Mouse (Mus musculus) urinary bladder, postnatal 10 days (tissue): ENCODE results near the gene Il17c.

Source experiments
- DNase-seq: peaks from one replicate; pipeline ENCODE4 v3.0.0; 2022; ENCODE audit warnings: low spot score

Il17c gene

GRCm38 (mm10) chr8:122430646-122431045 lies 8.8 kb downstream of the Il17c start:
- no peak for DNase-seq

DNA sequence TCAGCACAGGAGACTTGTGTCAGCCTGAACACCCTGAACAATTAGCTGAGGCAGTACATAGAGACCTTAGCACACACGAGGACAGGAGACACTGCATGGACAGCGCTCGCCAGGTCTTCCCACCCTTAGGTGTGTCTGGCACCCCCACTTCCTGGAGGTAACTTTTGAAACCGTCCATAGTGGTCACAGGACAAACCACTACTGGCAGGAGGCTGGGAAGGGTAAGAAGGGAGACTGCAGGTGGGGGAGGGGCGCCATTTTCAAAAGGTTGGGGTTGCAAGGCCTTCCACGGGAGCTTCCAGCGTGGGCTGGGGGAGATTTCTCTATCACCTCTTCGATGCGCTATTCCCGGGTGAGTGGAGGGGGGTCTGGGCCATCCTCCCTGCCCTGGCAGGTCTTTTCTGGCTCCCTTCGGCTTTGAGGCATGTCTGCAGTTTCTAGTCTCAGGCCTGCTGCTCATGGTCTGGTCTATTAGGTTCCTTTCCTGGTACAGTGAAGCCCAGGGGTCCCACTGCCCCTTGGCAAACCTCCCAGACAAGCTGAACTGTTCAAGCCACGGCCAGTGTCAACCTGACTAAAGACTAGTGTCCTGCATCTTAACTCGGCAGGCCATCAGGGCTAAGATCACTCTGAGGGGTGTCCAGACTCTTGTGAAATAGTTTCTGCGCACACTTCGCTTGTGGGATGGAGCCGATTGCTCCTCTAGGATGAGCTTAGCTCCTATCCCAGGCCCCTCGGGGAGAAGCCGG lies 10.0 kb downstream of the Il17c start:
- DNase-seq, result no peak

DNA sequence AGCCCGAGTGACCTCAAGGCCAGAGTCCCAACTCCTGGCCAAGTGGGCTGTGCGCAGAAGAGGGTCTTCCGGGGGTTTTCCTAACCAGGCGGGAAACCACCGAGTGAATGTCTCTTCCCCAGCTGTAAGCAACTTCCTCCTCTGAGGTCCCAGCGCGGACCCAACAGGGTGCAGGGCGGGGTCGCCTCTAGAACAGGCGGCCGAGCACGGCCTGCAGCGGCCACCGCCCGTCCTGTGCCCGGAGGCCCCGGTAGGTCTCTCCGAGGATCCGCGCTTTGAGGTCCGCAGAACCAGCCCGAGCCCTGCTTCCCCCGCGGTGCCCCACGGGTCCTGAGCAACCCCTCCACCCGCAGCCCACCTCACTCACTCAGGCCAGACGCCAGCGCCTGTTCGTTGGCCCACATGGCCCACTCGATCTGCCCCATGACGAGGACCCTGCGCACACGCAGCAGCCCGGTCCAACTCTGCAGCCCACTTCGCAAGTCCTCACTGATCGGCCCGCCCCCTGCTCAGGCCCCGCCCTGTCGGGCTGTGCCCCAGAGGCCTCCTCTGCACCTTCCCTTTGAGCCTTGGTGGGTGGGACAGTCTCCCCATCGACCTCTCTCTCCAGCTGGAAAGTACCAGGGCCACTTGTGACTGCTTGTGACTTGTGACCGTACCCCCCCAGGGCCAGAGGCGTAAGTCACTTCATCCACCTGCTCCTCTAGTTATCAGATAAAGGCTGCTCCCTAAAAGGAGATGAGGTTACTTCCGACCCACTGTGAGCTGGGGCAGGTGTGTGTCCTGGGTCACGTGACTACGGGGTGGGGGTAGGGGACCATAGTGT lies 10.8 kb downstream of the Il17c start, which contains the start of gene Cyba:
Gene Cyba, minus strand, starts transcription at position 488 of the 826 bp plus-strand sequence.
- DNase-seq, result no peak

- no peak for DNase-seq
Observed at GRCm38 (mm10) chr8:122433269-122433905, 11.6 kb downstream of the Il17c start.

- DNase-seq, result no peak
Observed at GRCm38 (mm10) chr8:122435375-122435774, 13.6 kb downstream of the Il17c start.

DNA sequence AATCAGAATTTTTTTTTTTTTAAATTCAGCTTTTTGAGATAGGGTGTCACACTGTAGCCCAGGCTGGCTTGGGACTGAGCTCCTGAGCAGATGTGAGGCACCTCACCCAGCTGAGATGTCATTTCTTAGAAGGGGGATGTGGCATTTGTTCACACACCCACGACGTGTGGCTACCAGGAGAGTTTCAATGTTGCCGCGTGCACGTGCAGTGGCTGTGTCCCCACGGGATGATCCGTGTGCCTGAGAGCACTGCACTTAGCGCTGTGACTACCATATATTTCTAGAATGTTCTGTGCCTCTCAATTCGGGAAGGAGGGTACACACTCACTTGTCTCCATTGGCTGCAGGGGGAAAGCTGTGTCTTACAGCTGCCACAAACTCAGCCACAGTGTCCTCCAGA lies 14.3 kb downstream of the Il17c start:
- no peak for DNase-seq

GRCm38 (mm10) chr8:122436586-122437125 lies 14.8 kb downstream of the Il17c start:
- no peak for DNase-seq

- no peak for DNase-seq
Observed at GRCm38 (mm10) chr8:122437708-122438331, 16.0 kb downstream of the Il17c start.

GRCm38 (mm10) chr8:122439336-122439735 lies 17.5 kb downstream of the Il17c start:
- DNase-seq, result no peak

DNA sequence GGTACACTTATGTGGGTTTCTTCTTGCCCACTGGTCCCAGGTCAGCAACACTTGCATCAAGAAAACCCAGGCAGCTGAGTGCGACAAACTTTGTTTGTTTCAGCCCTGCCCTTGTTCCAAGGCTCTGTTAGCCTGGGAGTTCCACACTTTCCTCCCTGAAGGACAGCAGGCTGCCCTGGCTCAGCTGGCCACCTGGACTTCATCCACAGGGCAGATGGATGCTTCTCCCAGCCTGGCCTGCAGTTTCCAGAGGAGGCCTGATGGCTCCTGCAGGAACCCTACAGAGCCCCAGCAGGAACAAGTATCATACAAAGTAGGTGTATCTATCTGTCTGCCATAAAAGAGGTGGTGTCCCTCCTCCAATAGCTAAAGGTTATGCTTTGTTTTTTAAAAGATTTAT lies 19.5 kb downstream of the Il17c start:
- no peak for DNase-seq

- no peak for DNase-seq
Observed at GRCm38 (mm10) chr8:122442356-122442755, 20.5 kb downstream of the Il17c start.

GRCm38 (mm10) chr8:122442781-122443180 lies 21.0 kb downstream of the Il17c start:
- DNase-seq, result no peak

DNA sequence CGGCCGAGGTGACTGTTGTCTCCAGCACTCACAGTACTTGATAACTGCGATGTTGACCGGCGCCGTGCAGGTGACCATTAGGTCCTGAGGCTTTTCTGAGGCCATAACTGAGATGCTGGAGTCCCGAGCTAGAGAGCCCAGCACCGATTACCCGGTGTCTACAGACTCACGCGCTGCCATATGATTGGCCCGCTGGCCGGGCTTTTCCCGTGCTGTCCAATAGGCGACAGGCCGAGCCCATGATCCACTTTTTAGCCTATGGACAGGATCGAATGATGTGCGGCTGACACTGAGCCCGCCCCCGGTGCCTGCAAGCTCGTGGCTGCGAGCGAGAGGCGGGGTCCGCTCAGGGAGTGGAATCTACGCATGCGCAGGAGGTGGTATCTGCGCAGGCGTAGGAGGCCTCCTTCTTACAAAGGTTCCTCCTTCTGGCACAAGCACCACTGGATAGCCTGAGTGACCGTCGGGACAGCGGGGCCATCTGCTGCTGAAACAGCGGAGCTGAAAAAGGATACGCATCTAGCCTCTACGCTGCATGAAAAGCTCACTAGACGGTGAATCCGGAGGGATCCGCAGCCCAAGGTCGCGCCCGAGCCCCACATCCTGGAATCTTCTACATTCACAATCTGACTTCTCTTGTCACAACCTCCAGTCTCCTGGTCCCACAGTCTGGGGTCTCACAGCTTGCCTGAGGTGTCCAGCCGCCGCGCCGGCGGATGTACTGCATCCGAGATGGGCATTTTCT lies 21.6 kb downstream of the Il17c start, which contains the start of gene Mvd:
Gene Mvd, minus strand, starts transcription at position 161 of the 745 bp plus-strand sequence.
- peak; percentile 96 for DNase-seq

DNA sequence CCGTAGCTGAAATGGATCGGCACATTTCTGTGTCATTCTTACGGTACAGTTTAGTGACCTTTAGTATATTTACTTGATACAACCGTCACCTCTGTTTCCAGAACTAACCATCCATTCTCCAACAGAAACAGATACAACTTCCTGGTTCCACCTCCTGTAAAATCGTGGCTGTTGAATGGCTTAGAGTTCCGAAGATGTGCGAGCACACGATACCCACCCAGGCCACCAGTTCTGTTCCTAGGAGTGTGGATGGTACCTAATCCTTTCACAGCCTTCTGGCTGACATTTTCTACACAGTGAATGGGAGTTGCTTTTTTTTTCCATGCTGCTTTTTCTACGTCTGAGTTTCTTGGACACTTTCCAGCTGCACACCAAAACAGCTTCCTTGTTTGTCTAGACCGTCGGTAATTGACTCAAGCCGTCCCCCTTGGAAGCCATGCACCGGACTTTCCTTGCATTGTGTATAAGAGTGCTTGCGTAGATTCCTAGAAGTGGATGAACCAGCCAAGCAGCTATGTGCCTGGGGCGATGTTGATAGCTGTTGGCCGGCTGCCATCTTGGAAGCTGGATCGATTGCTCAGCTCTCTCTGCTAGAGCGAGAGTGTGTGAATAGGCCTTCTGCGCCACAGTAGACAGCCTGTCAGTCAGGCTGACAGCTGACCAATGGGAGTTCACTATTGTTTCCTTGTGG lies 22.4 kb downstream of the Il17c start:
- DNase-seq, result peak; percentile 54

DNA sequence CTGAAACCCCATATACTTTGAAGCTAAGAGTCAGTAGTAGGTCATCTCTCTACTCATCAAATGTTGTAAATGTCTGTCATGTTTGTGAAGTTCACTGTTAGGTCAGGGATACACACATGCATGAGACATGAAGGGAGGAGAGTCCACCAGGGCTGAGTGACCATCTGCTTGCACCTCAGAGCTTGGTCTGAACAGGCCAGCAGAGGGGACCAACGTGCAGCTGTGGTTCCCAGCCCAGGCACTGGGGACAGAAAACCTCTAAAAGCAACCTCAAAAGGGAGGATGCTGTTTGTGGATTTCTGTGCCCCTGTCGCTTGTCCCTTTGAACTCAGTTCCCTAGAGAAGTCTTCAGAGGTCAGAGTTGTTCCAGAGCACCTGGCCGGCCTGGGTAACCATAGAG lies 23.4 kb downstream of the Il17c start:
- no peak for DNase-seq

DNA sequence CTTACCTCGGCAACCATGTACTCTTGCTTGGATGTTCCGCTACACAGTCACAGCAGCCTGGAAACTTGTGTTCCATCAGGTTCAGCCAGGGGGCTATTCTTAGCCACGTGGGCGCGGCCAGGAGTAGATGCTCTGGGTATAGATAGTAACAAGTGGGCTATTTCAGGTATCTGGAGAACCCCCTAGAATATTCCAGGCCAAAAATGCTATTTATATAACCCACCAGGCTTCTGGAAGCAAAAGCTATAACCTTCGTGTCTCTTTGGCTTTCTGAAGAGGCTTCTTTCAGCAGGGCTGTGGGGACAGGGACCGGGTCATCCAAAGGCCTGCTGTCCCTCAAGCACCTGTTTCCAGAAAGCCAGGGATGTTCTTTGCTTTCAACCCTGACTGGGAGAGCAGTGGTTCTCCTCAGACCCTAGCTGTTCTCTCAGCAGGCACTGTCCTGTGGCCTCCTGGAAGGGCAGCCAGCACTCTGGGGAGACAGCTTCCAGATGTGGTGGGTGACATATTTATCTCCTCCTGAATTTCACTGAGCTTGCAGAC lies 29.4 kb downstream of the Il17c start:
- no peak for DNase-seq

- DNase-seq, result no peak
Observed at GRCm38 (mm10) chr8:122452154-122452553, 30.3 kb downstream of the Il17c start.

- no peak for DNase-seq
Observed at GRCm38 (mm10) chr8:122454409-122454808, 32.6 kb downstream of the Il17c start.

- DNase-seq, result no peak
Observed at GRCm38 (mm10) chr8:122457171-122457570, 35.4 kb downstream of the Il17c start.

DNA sequence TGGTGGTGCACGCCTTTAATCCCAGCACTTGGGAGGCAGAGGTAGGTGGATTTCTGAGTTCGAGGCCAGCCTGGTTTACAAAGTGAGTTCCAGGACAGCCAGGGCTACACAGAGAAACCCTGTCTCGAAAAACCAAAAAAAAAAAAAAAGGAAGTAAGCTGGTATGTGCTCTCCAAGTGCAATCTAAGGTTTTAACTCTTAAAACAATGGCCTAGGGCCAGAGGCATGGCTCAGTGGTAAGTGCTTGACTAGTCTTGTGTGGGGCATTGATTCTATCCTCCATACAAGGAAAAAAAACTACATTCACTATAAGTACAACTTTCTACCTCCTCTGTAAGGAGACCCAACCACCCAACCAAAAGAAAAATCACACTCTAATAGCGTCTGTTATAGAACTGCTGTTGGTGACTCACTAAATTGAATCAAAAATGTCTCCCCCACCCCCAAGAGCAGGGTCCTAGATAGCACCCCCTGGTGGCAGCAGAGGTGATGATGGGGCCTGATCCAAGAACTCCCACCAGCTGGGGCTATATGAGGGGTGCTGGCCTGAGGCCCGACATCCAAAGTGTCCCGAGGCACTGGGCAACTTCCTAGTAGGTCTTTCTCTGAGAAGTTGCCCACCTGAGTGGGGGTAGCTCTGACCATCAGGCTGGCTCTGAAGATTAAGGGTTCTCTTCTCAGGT lies 37.5 kb downstream of the Il17c start:
- DNase-seq, result no peak
